Comparison of ENCODE assay signal across 7 mouse cellular contexts in the genomic region with DNA sequence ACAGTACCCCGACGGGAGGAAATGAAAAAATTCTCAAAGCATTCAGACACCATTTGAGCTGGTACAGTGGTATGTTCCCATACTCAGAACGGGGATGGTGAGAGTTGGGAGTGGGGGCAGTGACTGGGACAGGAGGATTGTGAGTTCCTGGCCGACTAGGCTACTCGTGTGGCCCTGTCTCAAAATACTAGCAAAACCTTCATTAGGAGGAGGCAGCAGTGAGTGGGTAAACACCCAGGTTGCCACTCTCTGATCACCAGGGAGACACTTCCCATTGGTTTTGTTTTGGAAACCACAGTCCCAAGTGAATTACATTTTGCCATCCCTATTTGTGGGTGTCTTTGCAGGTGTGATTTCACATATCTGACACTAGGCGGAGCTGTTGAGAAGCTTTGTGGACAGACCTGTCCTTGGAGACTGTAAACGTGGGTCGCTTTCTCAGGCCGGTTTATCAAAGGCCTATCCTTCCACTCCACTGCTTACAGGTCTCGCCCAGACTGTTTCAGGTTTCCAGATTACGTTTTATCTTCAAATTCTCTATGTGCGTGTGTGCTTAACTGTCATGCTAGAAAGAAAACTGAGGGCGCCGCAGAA. TPM values are rescaled to one million over a fixed set of nuclear protein-coding genes. Genes with fewer than 3 reads are reported as not detected.
DNase-seq lines count a peak whose midpoint lies in the region; ATAC-seq lines count a peak whose summit lies in the region.

No protein-coding gene starts in this region.

- DNase-seq in 3T3-L1 (ENCODE audit: low read depth, low spot score): peak; percentile 85
- peak; percentile 79 for DNase-seq in CD4-positive, CD25-positive, alpha-beta regulatory T cell, adult 2 months (ENCODE audit: low read depth, low spot score)
- DNase-seq in brain, adult 2 months (ENCODE audit: low read depth, low spot score): peak; percentile 75
- DNase-seq in intestine, embryonic 14.5 days (ENCODE audit: low spot score): peak; percentile 65
- DNase-seq in lung, adult 18-20 months: peak; percentile 30 to 64
- peak; percentile 82 for DNase-seq in retina, postnatal 1 day

- H3K27ac ChIP-seq in intestine, embryonic 14.5 days (ENCODE audit: low read depth): no peak overlapping the region

- peak; percentile 73 for ATAC-seq in erythroid progenitor cell, adult 5-6 weeks (replicated peaks; ENCODE audit: low FRiP score, poor library complexity, severe bottlenecking)
- ATAC-seq in intestine, embryonic 14.5 days (replicated peaks; ENCODE audit: low FRiP score, low TSS enrichment, low read depth): peak; percentile 75; the same call in 1 of the 2 replicates

- no peaks in the 10 kb centered on the region for H3K36me3 ChIP-seq in intestine, embryonic 14.5 days (ENCODE audit: control insufficient read depth, insufficient read depth, low read length)

- no peak overlapping the region for H3K4me3 ChIP-seq in intestine, embryonic 14.5 days (ENCODE audit: low read depth, low read length)

- no peaks in the 10 kb centered on the region for H3K9me3 ChIP-seq in intestine, embryonic 14.5 days (ENCODE audit: control insufficient read depth, low read length)

- H3K27me3 ChIP-seq in intestine, embryonic 14.5 days (replicated peaks; ENCODE audit: control insufficient read depth, insufficient read depth, low read length): no peaks in the 10 kb centered on the region

- 50% methylated on average over 14 of the region's 14 CpGs for WGBS in intestine, embryonic 14.5 days

- no peaks in the 10 kb centered on the region for H3K4me1 ChIP-seq in intestine, embryonic 14.5 days (replicated peaks; ENCODE audit: control insufficient read depth, insufficient read depth, low read length)

- H3K4me2 ChIP-seq in intestine, embryonic 14.5 days (ENCODE audit: low read length): no peak overlapping the region

- H3K9ac ChIP-seq in intestine, embryonic 14.5 days (ENCODE audit: low read length): no peak overlapping the region

RNA-seq across cellular contexts. Expression of a gene that starts 18.9 kb away (rescaled TPM):
- total RNA-seq in erythroid progenitor cell, adult 5-6 weeks (2015; ENCODE audit: low replicate concordance): 5.0 TPM in 1 of 2 replicates, not detected in the other
- 2.3 and 2.7 TPM in 2 replicates for total RNA-seq in erythroid progenitor cell, adult 5-6 weeks (2017; ENCODE audit: low replicate concordance)
- polyA plus RNA-seq in intestine, embryonic 14.5 days (2014; fragmentation: Nextera tagmentation; extraction: Ambion mirVana): 0.24 and 0.31 TPM in 2 replicates
